Mouse (Mus musculus): Measurements from ENCODE around the gene Srgap1.
"Not testable (repeated sequence)": the region's sequence is repeated elsewhere in the genome, so short reads cannot be mapped to it uniquely, and the experiment has no call there.

Gene Srgap1

GRCm38 (mm10) chr10:121829800-121830303 is 217.3 kb downstream of the Srgap1 start:
- DNase-seq (ENCODE audit: low read depth, low spot score) = no peak

- DNase-seq (ENCODE audit: low read depth, low spot score) = no peak
These were observed 218.1 kb downstream of the Srgap1 start for GRCm38 (mm10) chr10:121829034-121829433.

- no peak for DNase-seq (ENCODE audit: low read depth, low spot score)
These were observed 224.4 kb downstream of the Srgap1 start for GRCm38 (mm10) chr10:121822674-121823073.

GRCm38 (mm10) chr10:121820846-121821245 is 226.3 kb downstream of the Srgap1 start:
- no peak for DNase-seq (ENCODE audit: low read depth, low spot score)

- no peak for DNase-seq (ENCODE audit: low read depth, low spot score)
These were observed 229.1 kb downstream of the Srgap1 start for GRCm38 (mm10) chr10:121817983-121818382.

GRCm38 (mm10) chr10:121807771-121808170 is 239.3 kb downstream of the Srgap1 start:
- DNase-seq (ENCODE audit: low read depth, low spot score) = no peak

GRCm38 (mm10) chr10:121806806-121807205 is 240.3 kb downstream of the Srgap1 start:
- no peak for DNase-seq (ENCODE audit: low read depth, low spot score)

GRCm38 (mm10) chr10:121805933-121806341 is 241.2 kb downstream of the Srgap1 start:
- no peak for DNase-seq (ENCODE audit: low read depth, low spot score)

- no peak for DNase-seq (ENCODE audit: low read depth, low spot score)
These were observed 242.6 kb downstream of the Srgap1 start for GRCm38 (mm10) chr10:121804551-121804950.

- DNase-seq (ENCODE audit: low read depth, low spot score) = no peak
These were observed 247.1 kb downstream of the Srgap1 start for GRCm38 (mm10) chr10:121800041-121800440.

- no peak for DNase-seq (ENCODE audit: low read depth, low spot score)
These were observed 250.9 kb downstream of the Srgap1 start for GRCm38 (mm10) chr10:121796027-121796802.

GRCm38 (mm10) chr10:121794486-121794885 is 252.6 kb downstream of the Srgap1 start:
- no peak for DNase-seq (ENCODE audit: low read depth, low spot score)

GRCm38 (mm10) chr10:121792661-121793060 is 254.5 kb downstream of the Srgap1 start:
- DNase-seq (ENCODE audit: low read depth, low spot score) = no peak

- DNase-seq (ENCODE audit: low read depth, low spot score) = no peak
These were observed 257.0 kb downstream of the Srgap1 start for GRCm38 (mm10) chr10:121790078-121790477.

- DNase-seq (ENCODE audit: low read depth, low spot score) = no peak
These were observed 258.6 kb downstream of the Srgap1 start for GRCm38 (mm10) chr10:121788536-121788935.

GRCm38 (mm10) chr10:121781159-121781558 is 266.0 kb downstream of the Srgap1 start:
- DNase-seq (ENCODE audit: low read depth, low spot score) = no peak

GRCm38 (mm10) chr10:121775990-121776389 is 271.1 kb downstream of the Srgap1 start:
- DNase-seq (ENCODE audit: low read depth, low spot score) = no peak

- no peak for DNase-seq (ENCODE audit: low read depth, low spot score)
These were observed 273.3 kb downstream of the Srgap1 start for GRCm38 (mm10) chr10:121773813-121774212.

GRCm38 (mm10) chr10:121770624-121771577 is 276.2 kb downstream of the Srgap1 start:
- DNase-seq (ENCODE audit: low read depth, low spot score) = peak; percentile 33

- no peak for DNase-seq (ENCODE audit: low read depth, low spot score)
These were observed 277.4 kb downstream of the Srgap1 start for GRCm38 (mm10) chr10:121769711-121770110.

GRCm38 (mm10) chr10:121767295-121767694 is 279.8 kb downstream of the Srgap1 start:
- not testable (repeated sequence) for DNase-seq (ENCODE audit: low read depth, low spot score)

Measured in WW6 (cell line).